Mouse (Mus musculus): Measurements from ENCODE around the gene 1700001C19Rik.

Gene 1700001C19Rik

DNA sequence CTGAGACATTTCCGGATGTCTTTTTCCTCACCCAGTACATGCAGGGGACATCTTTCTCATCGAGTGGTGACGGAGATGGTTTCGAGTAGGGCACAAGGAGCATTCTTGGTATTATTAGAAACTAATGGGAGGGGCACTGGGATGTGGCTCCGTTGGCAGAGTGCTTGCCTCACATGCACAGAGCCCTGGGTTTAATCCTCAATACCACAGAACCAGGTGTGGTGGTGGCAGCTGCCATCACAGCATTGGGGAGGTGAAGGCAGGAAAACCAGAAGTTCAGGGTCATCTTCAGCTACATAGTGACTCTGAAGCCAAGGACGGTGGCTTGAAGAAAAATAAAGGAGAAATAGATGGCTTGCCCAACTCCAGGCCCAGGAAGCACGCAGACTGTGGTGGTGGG, 25.0 kb upstream of the 1700001C19Rik start:
- DNase-seq (ENCODE audit: extremely low read depth, low read depth), result no peak

DNA sequence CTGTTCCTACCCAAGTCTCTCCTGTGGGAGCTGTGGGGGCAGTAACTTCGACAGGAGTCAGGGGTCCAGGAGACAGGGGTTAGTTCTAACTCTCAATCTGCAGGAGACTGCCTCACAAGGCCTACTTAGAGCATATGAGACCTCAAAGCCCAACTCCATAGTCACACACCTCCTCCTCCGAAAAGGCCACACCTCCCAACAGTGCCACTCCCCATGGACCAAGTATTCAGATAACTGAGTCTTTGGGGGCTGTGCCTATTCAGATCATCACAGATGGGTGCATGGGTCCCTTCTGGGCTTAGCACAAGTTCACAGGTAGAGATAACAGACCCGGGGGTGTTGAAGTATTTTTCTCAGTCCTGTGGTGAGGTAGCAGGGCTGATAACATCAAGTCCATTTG, 24.5 kb upstream of the 1700001C19Rik start:
- DNase-seq (ENCODE audit: extremely low read depth, low read depth), result no peak

DNA sequence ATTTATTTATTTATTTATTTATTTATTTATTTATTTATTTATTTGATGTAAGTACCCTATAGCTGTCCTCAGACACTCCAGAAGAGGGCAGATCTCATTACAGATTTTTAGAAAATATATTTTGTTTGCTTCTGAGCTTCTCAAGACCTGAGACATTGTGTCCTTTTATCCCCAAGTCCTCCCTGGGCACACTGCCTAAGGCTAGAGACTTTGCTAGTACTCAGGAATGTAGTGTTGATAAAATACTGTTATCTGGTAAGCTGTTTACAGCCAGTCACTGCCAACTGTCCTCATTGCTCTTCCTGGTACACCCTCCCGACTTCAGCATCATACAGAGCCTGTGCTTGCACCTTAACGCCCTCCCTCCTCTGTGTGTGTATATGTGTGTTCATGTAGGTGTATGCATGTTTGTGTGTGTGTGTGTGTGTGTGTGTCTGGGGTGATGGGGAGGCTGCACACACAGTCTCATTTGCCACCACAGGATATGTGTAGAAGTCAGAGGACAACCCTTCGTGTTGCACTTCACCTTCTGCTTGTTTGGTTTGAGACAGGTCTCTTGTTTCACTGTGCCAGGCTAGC, 22.3 kb upstream of the 1700001C19Rik start:
- DNase-seq (ENCODE audit: extremely low read depth, low read depth), result no peak

DNA sequence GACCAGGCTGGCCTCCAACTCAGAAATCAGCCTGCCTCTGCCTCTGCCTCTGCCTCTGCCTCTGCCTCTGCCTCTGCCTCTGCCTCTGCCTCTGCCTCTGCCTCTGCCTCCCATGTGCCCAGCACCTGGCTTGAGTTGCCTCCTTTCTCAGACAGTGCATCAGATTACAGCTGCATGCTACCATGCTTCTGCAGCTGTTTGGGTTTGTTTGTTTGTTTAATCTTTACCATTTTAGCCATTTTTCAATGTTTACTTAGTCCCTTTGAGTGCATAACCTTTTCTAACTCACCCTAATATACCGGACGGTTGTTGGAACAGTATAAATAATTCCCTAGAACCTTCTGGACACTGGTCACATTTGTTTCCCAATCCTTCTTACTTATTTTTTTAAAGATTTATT, 21.8 kb upstream of the 1700001C19Rik start:
- no peak for DNase-seq (ENCODE audit: extremely low read depth, low read depth)

DNA sequence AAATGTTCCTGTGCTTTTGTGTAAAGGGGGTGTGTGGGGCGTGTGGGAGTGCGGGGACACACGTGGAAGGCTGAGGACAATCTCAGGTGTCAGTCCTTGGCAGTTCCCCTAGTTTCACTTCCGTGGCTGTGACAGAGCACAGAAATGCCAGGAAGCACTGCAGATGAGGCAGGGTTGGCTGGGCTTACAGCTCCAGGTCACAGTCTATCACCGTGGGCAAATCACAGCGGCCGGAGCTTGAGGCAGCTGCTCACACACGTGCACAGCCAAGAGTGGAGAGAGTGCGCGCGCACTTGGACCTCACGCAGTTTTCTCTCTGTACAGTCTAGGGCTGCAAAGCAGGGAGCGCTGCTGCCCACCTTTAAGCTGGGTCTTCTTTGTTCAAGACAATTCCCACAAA, 21.1 kb upstream of the 1700001C19Rik start:
- DNase-seq (ENCODE audit: extremely low read depth, low read depth), result no peak

- DNase-seq (ENCODE audit: extremely low read depth, low read depth), result peak; percentile 85
Observed at GRCm38 (mm10) chr17:47454675-47455074, 17.5 kb upstream of the 1700001C19Rik start.

- no peak for DNase-seq (ENCODE audit: extremely low read depth, low read depth)
Observed at GRCm38 (mm10) chr17:47452886-47453285, 15.7 kb upstream of the 1700001C19Rik start.

DNA sequence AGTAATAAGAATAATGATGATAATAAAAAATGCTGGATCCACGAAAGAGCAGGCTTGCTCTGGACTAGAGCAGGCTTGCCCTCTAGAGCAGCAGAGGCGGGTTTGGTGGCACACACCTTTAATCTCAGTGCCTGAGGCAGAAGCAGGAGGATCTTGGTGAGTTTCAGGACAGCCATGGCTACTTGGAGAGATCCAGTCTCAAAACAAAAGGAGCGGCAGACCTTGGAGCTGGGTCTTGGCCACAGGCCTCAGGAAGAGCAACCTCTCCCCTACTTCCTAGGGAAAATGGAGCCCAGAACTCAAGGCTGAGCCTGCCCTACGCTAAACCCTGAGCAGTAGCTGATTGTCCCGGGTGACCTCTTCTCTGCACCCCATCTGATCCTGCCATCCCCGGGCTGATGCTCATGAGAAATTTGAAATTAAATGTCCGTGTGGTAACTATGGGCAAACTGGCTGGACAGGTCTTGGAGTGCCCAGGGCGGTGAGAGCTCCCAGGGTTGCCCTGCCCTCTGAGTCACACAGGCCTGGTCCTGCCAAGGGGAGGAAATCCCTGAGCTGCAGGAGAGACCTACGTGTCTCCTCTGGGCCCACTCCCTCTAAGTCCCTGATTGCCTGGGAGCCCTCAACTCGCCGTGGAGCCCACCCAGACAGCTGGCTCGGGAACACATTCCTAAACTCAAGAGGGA, 13.8 kb upstream of the 1700001C19Rik start:
- DNase-seq (ENCODE audit: extremely low read depth, low read depth), result no peak

GRCm38 (mm10) chr17:47450239-47450638, 13.1 kb upstream of the 1700001C19Rik start:
- DNase-seq (ENCODE audit: extremely low read depth, low read depth), result no peak

DNA sequence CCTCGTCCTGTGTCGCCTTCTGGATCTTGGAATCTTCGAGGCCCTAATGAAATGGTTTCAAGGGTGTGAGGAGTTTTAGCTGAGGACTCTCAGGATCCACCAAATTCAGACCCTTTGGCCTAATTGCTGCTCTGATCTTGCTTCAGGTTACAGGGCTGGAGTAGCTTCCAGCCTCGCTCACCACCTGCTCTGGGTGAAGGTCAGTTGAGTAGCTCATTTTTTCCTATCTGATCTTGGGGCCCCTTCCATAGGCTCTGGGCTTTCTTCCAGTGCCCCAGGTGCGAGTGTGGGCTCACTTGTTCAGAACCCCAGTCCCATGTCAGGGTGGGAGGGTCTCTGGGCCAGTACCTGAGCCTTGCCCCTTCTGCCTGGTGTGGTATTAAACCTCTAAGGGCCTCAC, 12.3 kb upstream of the 1700001C19Rik start:
- no peak for DNase-seq (ENCODE audit: extremely low read depth, low read depth)

- DNase-seq (ENCODE audit: extremely low read depth, low read depth), result no peak
Observed at GRCm38 (mm10) chr17:47448523-47449372, 11.6 kb upstream of the 1700001C19Rik start.

DNA sequence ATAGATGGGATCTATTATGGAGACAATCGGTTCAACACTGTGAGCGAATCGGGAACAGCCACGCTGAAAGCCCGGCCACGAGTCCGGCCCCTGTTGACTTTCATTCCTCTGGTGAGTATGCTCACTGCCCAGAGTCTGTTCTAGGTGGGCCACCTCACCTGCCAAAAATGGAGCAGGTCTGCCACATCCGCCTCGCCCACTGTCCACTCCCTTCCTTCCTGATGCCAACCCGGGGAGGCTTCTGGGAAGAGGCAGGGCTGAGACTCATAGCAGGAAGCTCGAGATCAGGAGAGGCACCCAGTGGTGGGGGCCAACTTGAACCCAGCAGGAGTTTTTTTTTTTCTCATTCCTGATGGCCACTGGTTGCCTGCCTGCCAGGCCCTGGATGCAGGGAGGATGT, 9.4 kb upstream of the 1700001C19Rik start:
- no peak for DNase-seq (ENCODE audit: extremely low read depth, low read depth)

DNA sequence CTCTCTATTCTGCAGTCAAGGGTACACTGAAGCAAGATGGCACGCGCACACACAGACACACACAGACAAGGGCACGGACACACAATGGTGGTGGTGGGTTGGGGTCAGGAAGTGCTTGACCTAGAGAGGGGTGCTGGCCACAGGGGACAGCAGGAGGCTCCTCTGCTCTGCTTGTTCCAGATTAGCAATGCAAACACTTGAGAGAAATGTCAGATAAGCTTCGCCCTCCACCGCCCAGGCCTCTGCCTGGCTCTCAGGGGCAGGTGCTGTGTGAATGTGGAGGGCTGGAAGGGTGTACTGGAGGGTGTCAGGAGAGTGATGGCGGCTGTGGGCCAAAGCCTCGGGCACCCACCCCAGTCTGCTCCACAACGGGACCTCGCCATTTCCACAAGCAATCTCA, 8.8 kb upstream of the 1700001C19Rik start:
- DNase-seq (ENCODE audit: extremely low read depth, low read depth), result no peak

DNA sequence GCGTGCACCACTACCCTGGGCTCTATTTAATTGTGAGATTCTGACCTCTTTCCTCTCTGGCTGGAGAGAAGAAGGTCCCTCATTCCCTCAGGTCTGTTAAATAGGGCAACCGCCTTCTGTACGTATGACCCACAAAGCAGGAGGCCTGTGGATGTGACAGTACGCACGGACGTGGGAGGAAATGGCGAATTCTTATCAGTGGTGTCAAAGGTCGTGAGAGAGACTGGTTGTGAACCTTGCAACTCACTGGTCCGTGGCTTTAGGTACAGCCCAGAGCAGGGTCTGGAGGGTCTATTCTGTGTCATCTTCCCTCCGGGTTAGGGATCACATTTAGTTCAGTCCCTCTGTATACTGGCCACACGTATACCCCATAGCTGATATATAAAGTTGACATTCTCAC, 8.3 kb upstream of the 1700001C19Rik start:
- DNase-seq (ENCODE audit: extremely low read depth, low read depth), result no peak

GRCm38 (mm10) chr17:47444113-47444512, 6.9 kb upstream of the 1700001C19Rik start:
- DNase-seq (ENCODE audit: extremely low read depth, low read depth), result no peak

GRCm38 (mm10) chr17:47442271-47442670, 5.1 kb upstream of the 1700001C19Rik start:
- no peak for DNase-seq (ENCODE audit: extremely low read depth, low read depth)

DNA sequence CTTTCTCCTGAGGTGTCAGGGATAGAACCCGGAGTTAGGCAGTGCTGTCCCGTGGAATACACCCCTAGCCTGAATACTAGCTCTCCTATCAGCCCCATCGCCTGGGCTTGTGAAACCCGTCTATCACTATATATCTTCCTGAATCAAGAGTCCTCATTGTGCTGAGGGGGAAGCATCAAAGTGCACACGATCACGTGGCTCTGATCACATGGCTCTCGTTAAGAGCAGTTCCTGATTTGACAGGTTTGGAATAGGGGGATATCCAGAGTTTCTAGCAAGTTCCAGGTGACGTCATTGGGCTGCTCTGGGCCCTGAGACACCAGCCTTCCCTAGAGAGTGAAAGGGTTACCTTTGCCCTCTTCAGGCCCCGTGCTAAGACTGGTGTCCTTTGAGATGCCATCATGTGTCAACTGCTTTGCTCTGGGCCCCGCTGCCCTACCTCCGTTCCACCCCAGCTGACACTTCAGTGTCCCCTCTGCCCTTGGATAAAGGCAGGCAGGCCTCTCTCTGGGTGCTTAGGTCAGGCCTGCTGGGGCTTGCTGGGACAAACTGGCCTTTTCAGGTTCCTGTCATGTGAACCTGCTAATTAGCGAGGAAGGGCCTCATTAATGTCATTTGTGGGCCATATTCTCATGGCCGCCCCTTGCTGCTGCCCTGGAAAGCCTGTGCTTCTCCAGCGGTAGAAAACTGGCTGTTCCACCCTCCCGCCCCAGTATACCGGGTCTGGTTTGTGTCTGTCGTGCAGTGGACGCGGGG, 4.3 kb upstream of the 1700001C19Rik start:
- no peak for DNase-seq (ENCODE audit: extremely low read depth, low read depth)

- no peak for DNase-seq (ENCODE audit: extremely low read depth, low read depth)
Observed at GRCm38 (mm10) chr17:47440359-47440890, 3.2 kb upstream of the 1700001C19Rik start.

DNA sequence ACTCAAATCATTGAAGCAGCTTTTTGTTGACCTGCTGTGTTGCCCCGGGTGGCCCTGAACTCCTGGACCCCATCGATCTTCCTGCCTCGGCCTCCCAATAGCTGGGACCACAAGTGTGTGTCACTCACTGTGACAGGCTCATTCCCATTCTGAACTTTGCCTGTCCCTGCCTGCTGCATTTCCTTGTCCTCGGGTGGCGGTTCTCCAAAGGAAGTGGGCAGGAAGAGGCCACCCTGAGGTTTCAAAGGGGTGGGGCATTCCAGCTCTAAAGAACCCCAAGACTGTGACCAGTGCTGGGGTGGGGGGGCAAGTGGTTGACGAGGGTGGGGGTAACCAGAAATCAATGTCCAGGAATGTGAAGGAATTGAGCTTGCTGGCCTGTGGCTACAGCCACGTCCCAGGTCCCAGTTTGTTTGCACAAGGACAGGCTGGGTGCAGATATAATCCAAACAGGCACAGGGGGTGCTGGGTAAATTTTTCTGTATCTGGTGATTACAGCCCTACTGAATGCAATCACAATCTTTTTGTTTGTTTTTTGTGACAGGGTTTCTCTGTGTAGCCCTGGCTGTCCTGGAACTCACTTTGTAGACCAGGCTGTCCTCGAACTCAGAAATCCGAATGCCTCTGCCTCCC, 2.3 kb upstream of the 1700001C19Rik start:
- DNase-seq (ENCODE audit: extremely low read depth, low read depth), result no peak

DNA sequence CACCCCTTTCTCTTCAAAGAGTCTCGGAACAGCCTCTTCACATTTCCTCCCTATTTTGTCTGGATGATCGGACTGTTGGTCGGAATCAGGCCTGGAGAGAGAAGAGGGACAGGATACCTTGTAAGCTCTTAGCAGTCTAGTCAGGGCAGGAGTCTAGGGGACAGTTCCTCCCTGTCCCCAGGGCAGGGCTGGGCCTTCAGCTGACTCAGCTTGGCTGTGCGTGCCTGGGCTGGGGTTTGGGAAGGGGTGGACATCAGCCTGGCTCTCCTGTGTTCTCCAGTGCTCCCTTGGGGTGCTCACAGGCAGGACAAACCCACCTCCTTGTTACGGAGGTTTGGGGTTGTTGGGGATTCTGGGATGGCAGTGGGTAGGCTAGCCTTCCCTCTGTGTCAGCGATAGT, 1.4 kb upstream of the 1700001C19Rik start:
- no peak for DNase-seq (ENCODE audit: extremely low read depth, low read depth)
